Mouse (Mus musculus) forebrain, embryonic 15.5 days (tissue): ENCODE measurements around the gene Apob. TPM values are rescaled to one million over a fixed set of nuclear protein-coding genes. Genes with fewer than 3 reads are reported as not detected.
A peak's percentile ranks its signal among the peaks of the same experiment; 100 is the strongest.

Experiments
- ATAC-seq: fragments of 200-750 bp; cut with Nextera tagmentation; replicated peaks from 2 replicates; pipeline ENCODE4 v1.8.0; 2017; ENCODE audit warnings: mild to moderate bottlenecking, moderate TSS enrichment, moderate library complexity
- H3K27ac ChIP-seq: fragments of 300-500 bp; sonication (generic); replicated peaks from 2 replicates; pipeline ENCODE4 v1.5.1; 2015; ENCODE audit warnings: mild to moderate bottlenecking, inconsistent platforms
- H3K27me3 ChIP-seq: fragments of 300-500 bp; sonication (generic); 2 replicates; pipeline ENCODE4 v1.6.1; 2015; ENCODE audit warnings: inconsistent platforms
- H3K36me3 ChIP-seq: fragments of 300-500 bp; sonication (generic); 2 replicates; pipeline ENCODE4 v1.6.1; 2015; ENCODE audit warnings: mild to moderate bottlenecking, inconsistent platforms
- H3K4me1 ChIP-seq: fragments of 300-500 bp; sonication (generic); 2 replicates; pipeline ENCODE4 v1.6.1; 2015; ENCODE audit warnings: inconsistent platforms
- H3K4me2 ChIP-seq: fragments of 300-500 bp; sonication (generic); replicated peaks from 2 replicates; pipeline ENCODE4 v1.6.1; 2015; ENCODE audit warnings: mild to moderate bottlenecking, inconsistent platforms
- H3K4me3 ChIP-seq: fragments of 300-500 bp; sonication (generic); 2 replicates; pipeline ENCODE4 v1.5.1; 2015; ENCODE audit warnings: mild to moderate bottlenecking, inconsistent platforms
- H3K9ac ChIP-seq: fragments of 300-500 bp; sonication (generic); replicated peaks from 2 replicates; pipeline ENCODE4 v1.6.1; 2015; ENCODE audit warnings: mild to moderate bottlenecking, inconsistent platforms
- H3K9me3 ChIP-seq: fragments of 300-500 bp; sonication (generic); 2 replicates; pipeline ENCODE4 v1.6.1; 2016; ENCODE audit warnings: inconsistent platforms
- WGBS: fragments of 180-500 bp; shearing (Covaris S2); methylation state at CpG from one replicate; pipeline ENCODE4 v1.1.7; 2015; ENCODE audit warnings: mixed read lengths; 5-methylcytosine and 5-hydroxymethylcytosine counted together
- polyA plus RNA-seq: library from polyadenylated mRNA; unstranded; fragments of >200 nt; fragmentation: Nextera tagmentation; extraction: Ambion mirVana; gene quantifications from 2 replicates; pipeline ENCODE4 v1.2.1, GENCODE M21; 2015

Gene Apob
- 0.05 and 0.06 TPM in 2 replicates for polyA plus RNA-seq

DNA sequence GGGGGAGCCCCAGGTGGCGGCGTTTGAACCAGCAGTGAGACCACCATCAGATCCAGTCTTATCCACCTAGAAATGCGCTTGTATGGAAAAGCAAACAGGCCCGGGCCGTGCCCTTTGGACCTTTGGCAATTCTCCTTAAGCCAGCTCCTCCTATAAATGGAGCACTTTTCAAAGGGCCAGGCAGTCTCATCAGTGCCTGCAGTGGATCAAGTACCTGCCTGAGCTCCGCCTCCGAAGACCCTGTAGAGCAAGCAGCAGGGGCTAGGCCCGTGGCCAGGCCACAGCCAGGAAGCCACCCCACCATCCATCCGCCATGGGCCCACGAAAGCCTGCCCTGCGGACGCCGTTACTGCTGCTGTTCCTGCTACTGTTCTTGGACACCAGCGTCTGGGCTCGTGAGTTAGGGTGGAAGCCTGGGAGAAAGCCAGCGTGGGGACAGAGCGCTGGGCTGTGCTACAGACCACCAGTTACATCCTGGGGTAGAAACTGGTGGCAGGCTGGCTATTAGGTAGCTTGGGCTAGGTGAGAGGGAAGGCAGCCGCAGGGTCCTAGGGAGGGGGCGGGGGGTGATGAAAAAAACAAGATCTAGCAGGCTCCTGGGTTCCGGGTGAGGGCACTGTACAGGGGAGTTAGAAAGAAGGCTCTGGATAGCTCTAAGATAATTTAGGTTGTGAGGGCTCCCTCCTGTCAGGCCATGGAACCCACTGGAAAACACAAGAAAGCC lies at the start of gene Apob:
Gene Apob, plus strand, starts transcription at position 183 of the 724 bp plus-strand sequence.
- ATAC-seq = no peak; the same call in 1 of the 2 replicates

GRCm38 (mm10) chr12:7932405-7932920 lies 45.0 kb upstream of the Apob start:
- no peak for ATAC-seq
- no peak overlapping the region for H3K9ac ChIP-seq
- H3K4me1 ChIP-seq = no peaks in the 10 kb centered on the region
- H3K36me3 ChIP-seq = no peaks in the 10 kb centered on the region
- no peak overlapping the region for H3K4me2 ChIP-seq
- H3K9me3 ChIP-seq = no peaks in the 10 kb centered on the region
- WGBS = 67% methylated on average over 4 of the region's 4 CpGs
- H3K27ac ChIP-seq = no peak overlapping the region
- no peaks in the 10 kb centered on the region for H3K27me3 ChIP-seq
- H3K4me3 ChIP-seq = no peak overlapping the region

More for the DNA sequence above, at the start of gene Apob:
- Histone ChIP-seq H3K4me2 (no peak within 1 kb of the TSS), H3K9me3 (no peaks in the 10 kb centered on the region), H3K27me3 (no peaks in the 10 kb centered on the region), H3K9ac (no peak within 1 kb of the TSS), H3K4me3 (no peak within 1 kb of the TSS), H3K36me3 (no peaks in the 10 kb centered on the region), H3K27ac (no peak within 1 kb of the TSS), H3K4me1 (peaks cover 4% of the 10 kb centered on the region)
- WGBS = 91% methylated on average over 20 of the region's 20 CpGs

DNA sequence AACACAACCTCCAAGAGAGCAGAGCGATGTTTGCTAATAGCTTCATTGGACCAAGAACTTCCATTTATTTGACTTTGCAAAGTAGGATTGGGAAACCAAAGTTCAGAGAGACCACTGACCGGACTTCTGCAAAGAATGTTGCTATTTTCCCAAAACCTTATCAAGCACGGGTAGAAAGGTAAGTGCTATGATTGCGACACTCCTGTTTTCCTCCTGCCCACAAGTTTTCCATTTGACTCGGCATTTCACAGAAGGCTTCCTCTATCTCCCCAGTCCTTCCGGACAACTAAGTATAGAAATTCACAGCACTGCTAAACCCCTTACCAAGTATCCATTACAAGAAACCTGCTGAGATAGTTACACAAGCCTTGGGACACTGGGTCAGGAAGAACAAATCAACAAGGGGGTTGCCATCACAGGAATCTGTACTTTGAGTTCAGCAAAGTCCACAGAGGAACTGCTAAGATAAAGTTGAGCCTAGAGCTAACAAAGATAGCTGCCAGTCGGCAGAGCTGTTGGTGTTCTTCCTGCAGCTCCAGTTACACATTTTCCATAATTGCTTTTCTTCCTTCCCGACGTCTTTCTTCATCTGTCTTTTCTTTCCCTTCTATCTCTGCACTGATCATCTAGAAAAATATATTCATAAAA lies 27.2 kb upstream of the Apob start:
- ATAC-seq = no peak
- no peak overlapping the region for H3K4me2 ChIP-seq

DNA sequence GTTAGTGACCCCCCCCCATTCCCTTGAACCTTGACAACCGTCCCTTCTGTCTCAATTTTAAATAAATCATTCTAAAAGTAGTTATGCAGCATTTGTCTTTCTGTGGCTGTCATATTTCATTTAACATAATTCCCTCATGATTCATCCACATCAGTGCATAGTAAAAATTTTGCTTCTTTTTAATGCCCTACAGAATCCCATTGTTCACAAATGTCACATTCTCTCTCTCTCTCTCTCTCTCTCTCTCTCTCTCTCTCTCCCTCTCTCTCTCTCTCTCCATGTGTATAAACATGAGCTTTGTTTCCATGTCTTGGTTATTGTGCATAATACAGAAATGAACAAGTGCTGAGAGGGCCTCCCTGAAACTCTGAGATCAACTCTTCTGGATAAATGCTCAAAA lies 18.6 kb upstream of the Apob start:
- no peak for ATAC-seq
- peak overlapping the region; percentile 64 for H3K27ac ChIP-seq
- 75% methylated on average over 1 of the region's 1 CpGs for WGBS
- no peak overlapping the region for H3K4me2 ChIP-seq
- no peaks in the 10 kb centered on the region for H3K9me3 ChIP-seq
- H3K9ac ChIP-seq = no peak overlapping the region
- no peaks in the 10 kb centered on the region for H3K27me3 ChIP-seq
- H3K36me3 ChIP-seq = no peaks in the 10 kb centered on the region
- H3K4me1 ChIP-seq = peaks cover 15% of the 10 kb centered on the region
- H3K4me3 ChIP-seq = no peak overlapping the region

More for the DNA sequence above, 27.2 kb upstream of the Apob start:
- Histone ChIP-seq H3K9me3 (no peaks in the 10 kb centered on the region), H3K9ac (no peak overlapping the region), H3K4me3 (no peak overlapping the region), H3K36me3 (no peaks in the 10 kb centered on the region), H3K27me3 (no peaks in the 10 kb centered on the region), H3K4me1 (no peaks in the 10 kb centered on the region), H3K27ac (no peak overlapping the region)
- WGBS = 87% methylated on average over 9 of the region's 9 CpGs

DNA sequence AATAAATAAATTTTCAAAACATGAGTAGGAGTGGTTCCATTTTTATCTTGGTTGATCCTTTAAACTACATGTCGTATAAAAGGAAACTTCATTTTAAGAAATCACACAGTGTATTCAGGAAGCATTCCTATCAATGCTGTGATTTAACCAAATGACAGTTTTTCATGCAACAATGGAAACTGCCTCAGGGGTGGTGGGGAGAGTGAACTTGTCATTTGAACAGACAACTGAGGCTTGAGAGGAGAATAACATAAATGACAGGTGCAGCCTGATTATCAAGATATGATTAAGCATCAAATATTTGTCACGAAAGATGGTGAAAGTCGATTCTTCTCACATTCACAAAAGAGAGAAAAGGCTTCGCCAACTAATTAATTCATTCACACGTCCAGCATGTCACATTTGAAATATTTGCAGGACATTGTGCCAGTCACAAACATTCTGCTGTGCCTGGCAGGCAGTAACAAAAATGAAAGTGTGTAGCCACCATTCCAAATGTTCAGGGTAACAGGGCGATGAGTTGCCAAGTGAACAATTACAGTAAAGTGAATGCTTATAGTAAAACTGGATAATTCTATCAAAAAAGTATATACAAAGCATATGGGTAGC lies 18.0 kb upstream of the Apob start:
- peak; percentile 86 for ATAC-seq
- peak overlapping the region; percentile 64 for H3K27ac ChIP-seq
- H3K4me1 ChIP-seq = peaks cover 15% of the 10 kb centered on the region
- no peak overlapping the region for H3K4me3 ChIP-seq
- WGBS = 53% methylated on average over 6 of the region's 6 CpGs
- H3K4me2 ChIP-seq = no peak overlapping the region
- no peak overlapping the region for H3K9ac ChIP-seq
- no peaks in the 10 kb centered on the region for H3K36me3 ChIP-seq
- no peaks in the 10 kb centered on the region for H3K9me3 ChIP-seq
- no peaks in the 10 kb centered on the region for H3K27me3 ChIP-seq

GRCm38 (mm10) chr12:7962314-7962927 lies 15.0 kb upstream of the Apob start:
- no peak overlapping the region for H3K4me3 ChIP-seq
- H3K36me3 ChIP-seq = no peaks in the 10 kb centered on the region
- H3K9me3 ChIP-seq = no peaks in the 10 kb centered on the region
- H3K9ac ChIP-seq = no peak overlapping the region
- no peaks in the 10 kb centered on the region for H3K27me3 ChIP-seq
- WGBS = 58% methylated on average over 5 of the region's 5 CpGs
- H3K27ac ChIP-seq = no peak overlapping the region
- peaks cover 15% of the 10 kb centered on the region for H3K4me1 ChIP-seq
- ATAC-seq = 0 out of 2 replicates have a peak, but pooled peaks have one; percentile 42
- H3K4me2 ChIP-seq = no peak overlapping the region

DNA sequence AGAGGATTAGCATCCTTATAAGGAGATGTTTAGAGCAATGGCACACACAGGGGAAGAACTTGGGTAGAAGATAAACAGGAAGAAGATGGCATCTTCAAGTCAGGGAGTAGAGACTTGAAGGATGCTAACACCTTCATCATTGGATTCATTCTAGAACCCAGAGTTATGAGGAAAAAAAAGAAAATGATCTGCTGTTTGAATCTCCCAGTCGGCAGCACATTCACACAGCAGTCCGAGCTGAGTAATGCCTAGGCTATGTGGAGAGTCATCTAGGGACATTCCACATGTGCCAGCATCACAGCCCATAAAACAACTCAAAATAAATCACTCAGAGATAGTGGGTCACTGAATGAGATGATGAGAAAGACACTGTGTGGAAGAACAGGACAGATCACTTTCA lies 10.2 kb upstream of the Apob start:
- no peak for ATAC-seq
- WGBS = 95% methylated on average over 2 of the region's 2 CpGs

DNA sequence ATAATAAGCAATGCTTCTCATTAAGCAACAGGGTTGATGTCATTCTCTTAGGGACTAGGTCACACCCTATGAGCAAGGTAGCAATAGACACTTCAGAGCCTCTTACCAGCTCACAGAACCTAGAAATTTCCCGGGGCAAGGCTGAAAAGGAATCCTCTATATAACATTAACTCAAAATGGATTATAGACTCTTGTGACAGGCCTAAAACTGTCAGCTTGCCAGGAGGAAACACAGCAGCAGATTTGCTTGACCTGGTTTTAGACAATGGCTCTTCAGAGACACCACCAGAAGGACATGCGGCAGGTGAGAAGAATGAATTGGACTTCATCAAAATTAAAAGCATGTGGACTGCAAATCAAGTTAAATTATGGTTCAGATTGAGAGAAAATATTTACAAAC lies 7.1 kb upstream of the Apob start:
- ATAC-seq = no peak
- Histone ChIP-seq H3K9ac (no peak overlapping the region), H3K4me2 (no peak overlapping the region), H3K27me3 (no peaks in the 10 kb centered on the region), H3K4me1 (peaks cover 4% of the 10 kb centered on the region), H3K9me3 (no peaks in the 10 kb centered on the region), H3K4me3 (no peak overlapping the region), H3K36me3 (no peaks in the 10 kb centered on the region), H3K27ac (no peak overlapping the region)
- WGBS = 80% methylated on average over 2 of the region's 2 CpGs

More for the DNA sequence above, 10.2 kb upstream of the Apob start:
- no peaks in the 10 kb centered on the region for H3K9me3 ChIP-seq
- H3K27me3 ChIP-seq = no peaks in the 10 kb centered on the region
- no peaks in the 10 kb centered on the region for H3K36me3 ChIP-seq
- H3K27ac ChIP-seq = no peak overlapping the region
- H3K9ac ChIP-seq = no peak overlapping the region
- peaks cover 8% of the 10 kb centered on the region for H3K4me1 ChIP-seq
- H3K4me3 ChIP-seq = no peak overlapping the region
- no peak overlapping the region for H3K4me2 ChIP-seq

- peaks cover 4% of the 10 kb centered on the region for H3K4me1 ChIP-seq
- H3K4me2 ChIP-seq = no peak overlapping the region
- 97% methylated on average over 3 of the region's 3 CpGs for WGBS
- H3K27me3 ChIP-seq = no peaks in the 10 kb centered on the region
- ATAC-seq = no peak
- no peaks in the 10 kb centered on the region for H3K9me3 ChIP-seq
- H3K36me3 ChIP-seq = no peaks in the 10 kb centered on the region
- no peak overlapping the region for H3K9ac ChIP-seq
- H3K27ac ChIP-seq = no peak overlapping the region
- H3K4me3 ChIP-seq = no peak overlapping the region
These were observed 6.6 kb upstream of the Apob start for GRCm38 (mm10) chr12:7970817-7971216.

DNA sequence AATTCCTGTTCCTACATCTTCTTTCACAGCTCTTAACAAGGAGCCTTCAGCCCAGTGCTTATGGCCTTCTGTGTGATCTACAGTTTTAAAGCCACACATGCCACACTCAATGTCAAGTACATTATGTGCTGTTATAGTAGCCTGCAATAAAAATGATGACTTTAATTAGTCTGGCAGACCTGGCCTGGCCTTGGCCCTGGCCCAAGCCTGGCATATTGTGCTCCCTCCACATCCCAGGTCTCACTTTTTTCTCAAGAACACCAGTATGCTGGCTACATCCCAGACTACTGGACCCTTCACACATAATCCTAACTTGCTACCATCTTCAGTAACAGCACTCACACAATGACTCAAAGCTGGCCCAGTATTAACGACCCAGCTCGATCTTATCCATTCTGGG lies 5.7 kb upstream of the Apob start:
- H3K4me3 ChIP-seq = no peak overlapping the region
- 64% methylated on average over 2 of the region's 2 CpGs for WGBS
- H3K9me3 ChIP-seq = no peaks in the 10 kb centered on the region
- no peaks in the 10 kb centered on the region for H3K36me3 ChIP-seq
- peak; percentile 44 for ATAC-seq
- no peaks in the 10 kb centered on the region for H3K27me3 ChIP-seq
- H3K27ac ChIP-seq = no peak overlapping the region
- no peak overlapping the region for H3K4me2 ChIP-seq
- peaks cover 4% of the 10 kb centered on the region for H3K4me1 ChIP-seq
- no peak overlapping the region for H3K9ac ChIP-seq

DNA sequence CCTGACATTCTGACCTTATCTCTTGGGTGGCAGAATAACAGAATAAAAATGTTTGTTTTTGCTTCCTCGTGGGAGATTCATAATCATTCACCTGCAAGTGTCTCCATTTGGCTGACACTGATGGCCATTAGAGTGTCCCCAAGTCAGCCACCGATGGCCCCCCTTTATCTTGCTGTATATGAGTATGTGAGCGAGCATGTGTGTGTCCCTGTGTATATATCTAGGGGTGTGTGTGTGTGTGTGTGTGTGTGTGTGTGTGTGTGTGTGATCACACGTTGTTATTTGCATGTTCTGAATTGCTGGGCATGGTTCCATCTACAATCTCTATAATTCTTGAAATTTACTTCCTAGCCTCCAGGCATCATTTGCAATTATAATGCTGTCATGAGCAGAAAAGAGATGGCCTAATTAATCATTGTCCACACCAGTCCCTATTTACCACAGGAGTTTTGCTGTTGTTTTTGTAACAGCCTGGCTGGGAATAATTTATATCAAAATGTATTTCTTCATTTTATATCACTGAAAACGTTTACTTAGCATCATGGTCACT lies 3.6 kb upstream of the Apob start:
- ATAC-seq = 0 out of 2 replicates have a peak, but pooled peaks have one; percentile 51
- 40% methylated on average over 5 of the region's 5 CpGs for WGBS
- no peaks in the 10 kb centered on the region for H3K36me3 ChIP-seq

More for the DNA sequence above, 3.6 kb upstream of the Apob start:
- Histone ChIP-seq H3K9ac (no peak overlapping the region), H3K4me1 (peaks cover 4% of the 10 kb centered on the region), H3K4me2 (no peak overlapping the region), H3K4me3 (no peak overlapping the region), H3K27me3 (no peaks in the 10 kb centered on the region), H3K9me3 (no peaks in the 10 kb centered on the region), H3K27ac (0 out of 2 replicates have a peak overlapping the region, but pooled peaks have one; percentile 24)
